Mouse (Mus musculus): Measurements from ENCODE around the gene Slco2a1. TPM values are rescaled to one million over a fixed set of nuclear protein-coding genes. Genes with fewer than 3 reads are reported as not detected.

Slco2a1 gene
- total and polyA plus RNA-seq, 3 experiments = 0.01 to 0.11 TPM; not detected in 1

DNA sequence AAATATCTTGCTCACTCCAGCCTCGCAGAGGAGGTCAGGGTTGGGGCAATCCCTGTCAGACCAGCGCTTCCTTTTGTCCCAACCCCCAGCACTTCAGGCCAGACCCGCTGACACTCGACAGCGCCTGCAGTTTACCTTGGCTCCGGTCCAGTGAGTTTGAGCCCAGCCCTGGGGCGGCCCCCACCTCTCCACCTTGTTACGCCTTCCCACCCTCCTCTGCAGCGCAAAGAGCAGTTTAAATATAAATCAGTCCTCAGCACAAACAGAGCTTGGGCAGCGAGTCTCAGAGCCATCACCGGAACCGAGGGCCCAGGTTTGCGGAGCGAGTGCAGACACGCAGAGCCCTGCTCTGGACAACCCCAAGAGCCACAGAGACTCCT is 19.2 kb downstream of the Slco2a1 start:
- ATAC-seq (ENCODE audit: extremely low read depth, insufficient number of reproducible peaks, low FRiP score, poor library complexity, severe bottlenecking) (no peak), DNase-seq (ENCODE audit: low spot score) (no peak)
- no peak overlapping the region for H3K4me3 ChIP-seq (ENCODE audit: low read depth, low read length)
- TF ChIP-seq CTCF (IDR thresholded peaks at IDR 0.05; ENCODE audit: low read depth, low read length) (no peak), GATA1 (IDR thresholded peaks at IDR 0.05; ENCODE audit: borderline replicate concordance, low read length) (no peak), GATA2 (IDR thresholded peaks at IDR 0.05; ENCODE audit: borderline replicate concordance, low read depth, low read length) (no peak), POLR2AphosphoS5 (IDR thresholded peaks at IDR 0.05; ENCODE audit: insufficient replicate concordance, low read depth, low read length) (no peak)
- H3K27me3 ChIP-seq (ENCODE audit: insufficient read depth, low read length) = peaks cover 40% of the 10 kb centered on the region
- H3K9me3 ChIP-seq (replicated peaks) = no peaks in the 10 kb centered on the region
- H3K4me1 ChIP-seq (ENCODE audit: insufficient read depth, low read depth, low read length) = peaks cover 41% of the 10 kb centered on the region
- no peaks in the 10 kb centered on the region for H3K36me3 ChIP-seq (replicated peaks)

GRCm38 (mm10) chr9:103008079-103008855 is 19.8 kb downstream of the Slco2a1 start:
- Histone ChIP-seq H3K36me3 (replicated peaks) (no peaks in the 10 kb centered on the region), H3K9me3 (replicated peaks) (no peaks in the 10 kb centered on the region), H3K27me3 (ENCODE audit: insufficient read depth, low read length) (peaks cover 37% of the 10 kb centered on the region), H3K4me1 (ENCODE audit: insufficient read depth, low read depth, low read length) (peaks cover 39% of the 10 kb centered on the region), H3K4me3 (ENCODE audit: low read depth, low read length) (no peak overlapping the region)
- TF ChIP-seq CTCF (IDR thresholded peaks at IDR 0.05; ENCODE audit: low read depth, low read length) (no peak), TAL1 (conservative IDR thresholded peaks at IDR 0.05; ENCODE audit: low read depth, low read length) (no peak), GATA1 (IDR thresholded peaks at IDR 0.05; ENCODE audit: borderline replicate concordance, low read length) (no peak)
- ATAC-seq (ENCODE audit: extremely low read depth, insufficient number of reproducible peaks, low FRiP score, poor library complexity, severe bottlenecking) (no peak), DNase-seq (ENCODE audit: low spot score) (no peak)

GRCm38 (mm10) chr9:103010161-103010560 is 21.6 kb downstream of the Slco2a1 start:
- no peaks in the 10 kb centered on the region for H3K9me3 ChIP-seq (replicated peaks)
- no peaks in the 10 kb centered on the region for H3K36me3 ChIP-seq (replicated peaks)
- DNase-seq (ENCODE audit: low spot score) = no peak
- TF ChIP-seq TAL1 (conservative IDR thresholded peaks at IDR 0.05; ENCODE audit: low read depth, low read length) (no peak), POLR2AphosphoS5 (IDR thresholded peaks at IDR 0.05; ENCODE audit: insufficient replicate concordance, low read depth, low read length) (no peak), GATA1 (IDR thresholded peaks at IDR 0.05; ENCODE audit: borderline replicate concordance, low read length) (no peak), CTCF (IDR thresholded peaks at IDR 0.05; ENCODE audit: low read depth, low read length) (no peak), GATA2 (IDR thresholded peaks at IDR 0.05; ENCODE audit: borderline replicate concordance, low read depth, low read length) (no peak)
- H3K4me1 ChIP-seq (ENCODE audit: insufficient read depth, low read depth, low read length) = peaks cover 35% of the 10 kb centered on the region
- H3K27me3 ChIP-seq (ENCODE audit: insufficient read depth, low read length) = peaks cover 34% of the 10 kb centered on the region
- ATAC-seq (ENCODE audit: extremely low read depth, insufficient number of reproducible peaks, low FRiP score, poor library complexity, severe bottlenecking) = no peak
- no peak overlapping the region for H3K4me3 ChIP-seq (ENCODE audit: low read depth, low read length)

DNA sequence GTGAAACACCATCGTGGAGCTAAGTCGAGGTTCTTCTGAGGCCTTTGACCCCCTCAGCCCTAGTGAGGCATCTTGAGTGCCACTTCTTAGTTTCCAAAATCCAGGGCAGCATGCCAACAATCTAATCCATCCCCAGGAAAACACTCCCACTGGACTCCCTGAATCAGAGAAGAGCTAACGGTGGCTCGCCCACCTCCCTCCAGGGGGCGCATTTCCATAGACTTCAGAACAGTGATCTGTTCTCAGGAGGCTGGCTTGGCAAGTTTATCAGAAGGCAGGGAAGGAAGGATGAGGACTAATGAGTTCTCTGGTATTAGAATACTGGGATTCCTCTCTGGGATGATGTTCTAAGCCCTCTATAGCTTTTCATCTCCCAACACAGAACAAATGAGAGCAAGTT is 24.9 kb downstream of the Slco2a1 start:
- Histone ChIP-seq H3K27me3 (ENCODE audit: insufficient read depth, low read length) (peaks cover 36% of the 10 kb centered on the region), H3K9me3 (replicated peaks) (no peaks in the 10 kb centered on the region), H3K4me3 (ENCODE audit: low read depth, low read length) (no peak overlapping the region), H3K4me1 (ENCODE audit: insufficient read depth, low read depth, low read length) (peaks cover 22% of the 10 kb centered on the region), H3K36me3 (replicated peaks) (no peaks in the 10 kb centered on the region)
- ATAC-seq (ENCODE audit: extremely low read depth, insufficient number of reproducible peaks, low FRiP score, poor library complexity, severe bottlenecking) (0 out of 2 replicates have a peak, but pooled peaks have one; percentile 28), DNase-seq (ENCODE audit: low spot score) (peak; percentile 26)
- TF ChIP-seq POLR2AphosphoS5 (IDR thresholded peaks at IDR 0.05; ENCODE audit: insufficient replicate concordance, low read depth, low read length) = no peak
- TF ChIP-seq CTCF (IDR thresholded peaks at IDR 0.05; ENCODE audit: low read depth, low read length) = peak; percentile 55
- TF ChIP-seq GATA2 (IDR thresholded peaks at IDR 0.05; ENCODE audit: borderline replicate concordance, low read depth, low read length) = no peak
- TF ChIP-seq TAL1 (conservative IDR thresholded peaks at IDR 0.05; ENCODE audit: low read depth, low read length) = no peak
- no peak for TF ChIP-seq GATA1 (IDR thresholded peaks at IDR 0.05; ENCODE audit: borderline replicate concordance, low read length)

DNA sequence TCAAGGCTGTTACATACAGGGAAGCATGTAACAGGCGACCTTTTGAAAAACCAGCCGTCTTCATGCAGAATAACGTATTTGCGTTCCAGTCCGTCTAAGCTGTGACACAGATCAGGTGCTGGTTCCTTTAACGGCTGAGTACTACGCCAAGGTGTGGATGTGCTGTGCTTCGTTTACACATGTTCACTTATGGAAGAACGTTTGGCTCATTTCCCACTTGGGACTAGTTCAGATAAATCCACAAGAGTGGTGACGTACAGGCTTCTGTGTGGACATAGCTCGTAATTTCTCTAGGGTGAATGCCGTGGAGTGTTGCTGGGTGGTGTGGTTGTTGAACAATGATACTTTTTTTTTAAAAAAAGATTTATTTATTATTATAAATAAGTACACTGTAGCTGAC is 26.2 kb downstream of the Slco2a1 start:
- TF ChIP-seq TAL1 (conservative IDR thresholded peaks at IDR 0.05; ENCODE audit: low read depth, low read length) (no peak), POLR2AphosphoS5 (IDR thresholded peaks at IDR 0.05; ENCODE audit: insufficient replicate concordance, low read depth, low read length) (no peak), CTCF (IDR thresholded peaks at IDR 0.05; ENCODE audit: low read depth, low read length) (no peak)
- DNase-seq (ENCODE audit: low spot score) (no peak), ATAC-seq (ENCODE audit: extremely low read depth, insufficient number of reproducible peaks, low FRiP score, poor library complexity, severe bottlenecking) (no peak)
- no peaks in the 10 kb centered on the region for H3K36me3 ChIP-seq (replicated peaks)
- peaks cover 30% of the 10 kb centered on the region for H3K27me3 ChIP-seq (ENCODE audit: insufficient read depth, low read length)
- H3K4me1 ChIP-seq (ENCODE audit: insufficient read depth, low read depth, low read length) = peaks cover 12% of the 10 kb centered on the region
- no peak overlapping the region for H3K4me3 ChIP-seq (ENCODE audit: low read depth, low read length)
- no peaks in the 10 kb centered on the region for H3K9me3 ChIP-seq (replicated peaks)

DNA sequence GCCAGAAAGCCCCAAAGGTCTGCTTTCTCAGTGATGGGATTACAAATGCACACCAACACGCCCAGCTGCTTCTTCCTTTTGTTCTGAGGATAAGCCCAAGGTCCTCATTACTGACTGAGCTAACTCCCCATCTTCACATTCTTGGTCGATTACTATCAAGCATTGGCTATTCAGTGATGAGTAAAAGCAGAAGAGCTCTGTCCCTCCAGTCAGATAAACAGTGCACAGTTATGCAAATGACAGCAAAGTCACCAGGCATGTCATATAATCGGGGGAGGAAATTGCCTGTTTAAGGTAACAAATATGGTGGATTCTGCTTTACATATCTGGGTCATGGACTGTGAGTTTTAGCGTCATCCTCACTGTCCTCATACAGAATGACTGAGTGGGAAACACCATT is 35.6 kb downstream of the Slco2a1 start:
- TF ChIP-seq POLR2AphosphoS5 (IDR thresholded peaks at IDR 0.05; ENCODE audit: insufficient replicate concordance, low read depth, low read length) = no peak
- no peak for TF ChIP-seq GATA2 (IDR thresholded peaks at IDR 0.05; ENCODE audit: borderline replicate concordance, low read depth, low read length)
- DNase-seq (ENCODE audit: low spot score) (no peak), ATAC-seq (ENCODE audit: extremely low read depth, insufficient number of reproducible peaks, low FRiP score, poor library complexity, severe bottlenecking) (no peak)
- H3K4me1 ChIP-seq (ENCODE audit: insufficient read depth, low read depth, low read length) = peaks cover 10% of the 10 kb centered on the region
- no peak overlapping the region for H3K4me3 ChIP-seq (ENCODE audit: low read depth, low read length)
- peaks cover 26% of the 10 kb centered on the region for H3K27me3 ChIP-seq (ENCODE audit: insufficient read depth, low read length)
- H3K9me3 ChIP-seq (replicated peaks) = no peaks in the 10 kb centered on the region
- no peaks in the 10 kb centered on the region for H3K36me3 ChIP-seq (replicated peaks)
